Mouse (Mus musculus) C2C12 (cell line): ENCODE measurements around the gene Lrrc23. TPM values are rescaled to one million over a fixed set of nuclear protein-coding genes. Genes with fewer than 3 reads are reported as not detected.

ENCODE experiments used
- H3K27me3 ChIP-seq: one replicate; pipeline ENCODE4 v1.6.1; 2011; ENCODE audit not compliant: control insufficient read depth, insufficient read depth, insufficient read length
- H3K36me3 ChIP-seq: one replicate; pipeline ENCODE4 v1.6.1; 2011; ENCODE audit not compliant: control insufficient read depth, insufficient read depth
- H3K4me3 ChIP-seq: one replicate; pipeline ENCODE4 v1.5.1; 2011; ENCODE audit warnings: mild to moderate bottlenecking, control low read depth; ENCODE audit not compliant: poor library complexity, insufficient read depth, severe bottlenecking
- H3K79me2 ChIP-seq: one replicate; pipeline ENCODE4 v1.6.1; 2011; ENCODE audit not compliant: control insufficient read depth, insufficient read depth
- H3K79me3 ChIP-seq: one replicate; pipeline ENCODE4 v1.6.1; 2011; ENCODE audit warnings: low read depth, control low read depth
- H3ac ChIP-seq: one replicate; pipeline ENCODE3; 2011; ENCODE audit warnings: low read depth; ENCODE audit not compliant: control insufficient read depth, insufficient read length
- CEBPB ChIP-seq: IDR thresholded peaks from one replicate; pipeline ENCODE4 v1.6.1; 2011; ENCODE audit warnings: low read depth, mild to moderate bottlenecking, control low read depth, moderate library complexity
- CTCF ChIP-seq: IDR thresholded peaks from one replicate; pipeline ENCODE4 v1.5.1; 2011; ENCODE audit not compliant: control insufficient read depth, insufficient read depth, insufficient read length
- FOSL1 ChIP-seq: IDR thresholded peaks from one replicate; pipeline ENCODE4 v1.8.0; 2011; ENCODE audit warnings: mild to moderate bottlenecking, low read length; ENCODE audit not compliant: poor library complexity, insufficient read depth, severe bottlenecking
- MAX ChIP-seq: IDR thresholded peaks from one replicate; pipeline ENCODE4 v1.6.1; 2011; ENCODE audit warnings: mild to moderate bottlenecking, control low read depth
- MYOD1 ChIP-seq: IDR thresholded peaks from one replicate; pipeline ENCODE4 v1.6.1; 2011; ENCODE audit warnings: low read depth; ENCODE audit not compliant: control insufficient read depth, insufficient read length
- MYOG ChIP-seq: IDR thresholded peaks from one replicate; pipeline ENCODE4 v1.6.1; 2011; ENCODE audit not compliant: control insufficient read depth, insufficient read length; ENCODE audit errors: extremely low read depth
- USF1 ChIP-seq: IDR thresholded peaks from one replicate; pipeline ENCODE4 v1.6.1; 2011; ENCODE audit warnings: low read depth, mild to moderate bottlenecking, control low read depth, moderate library complexity
- polyA plus RNA-seq: library from polyadenylated mRNA; unstranded; fragments of >200 nt; fragmentation: generic; extraction: Trizol; gene quantifications from one replicate; pipeline ENCODE4 v1.2.1, GENCODE M21; 2012; ENCODE audit warnings: missing spikeins

Lrrc23 gene
- polyA plus RNA-seq, 1 experiment: 0.13 TPM

DNA sequence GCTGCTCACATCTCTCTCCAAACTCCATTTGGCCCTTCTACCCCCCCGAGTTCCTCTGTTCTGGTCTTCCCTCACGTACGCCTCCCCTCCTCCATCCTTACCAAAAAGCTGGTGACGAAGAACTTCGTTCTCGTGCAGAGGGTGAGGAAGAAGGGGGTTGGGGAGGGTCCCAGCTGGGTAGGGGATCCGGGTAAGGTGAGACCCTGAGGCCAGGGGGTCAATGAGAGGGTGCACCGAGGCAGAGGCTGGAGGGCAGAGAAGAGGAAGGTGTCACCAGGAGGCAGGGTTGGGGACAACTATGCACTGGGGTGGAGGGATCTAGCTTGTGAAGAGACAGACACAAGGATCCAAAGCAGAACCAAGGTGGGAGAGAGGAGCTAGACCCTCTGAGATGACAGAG is 35.9 kb downstream of the Lrrc23 start:
- Histone ChIP-seq H3K36me3 (peaks cover 37% of the 10 kb centered on the region), H3K4me3 (no peak overlapping the region), H3ac (no peak overlapping the region), H3K79me3 (no peaks in the 10 kb centered on the region), H3K27me3 (no peaks in the 10 kb centered on the region), H3K79me2 (peaks cover 10% of the 10 kb centered on the region)
- TF ChIP-seq MAX (no peak), USF1 (no peak), CTCF (no peak), MYOD1 (no peak), CEBPB (no peak), MYOG (no peak), FOSL1 (no peak)

DNA sequence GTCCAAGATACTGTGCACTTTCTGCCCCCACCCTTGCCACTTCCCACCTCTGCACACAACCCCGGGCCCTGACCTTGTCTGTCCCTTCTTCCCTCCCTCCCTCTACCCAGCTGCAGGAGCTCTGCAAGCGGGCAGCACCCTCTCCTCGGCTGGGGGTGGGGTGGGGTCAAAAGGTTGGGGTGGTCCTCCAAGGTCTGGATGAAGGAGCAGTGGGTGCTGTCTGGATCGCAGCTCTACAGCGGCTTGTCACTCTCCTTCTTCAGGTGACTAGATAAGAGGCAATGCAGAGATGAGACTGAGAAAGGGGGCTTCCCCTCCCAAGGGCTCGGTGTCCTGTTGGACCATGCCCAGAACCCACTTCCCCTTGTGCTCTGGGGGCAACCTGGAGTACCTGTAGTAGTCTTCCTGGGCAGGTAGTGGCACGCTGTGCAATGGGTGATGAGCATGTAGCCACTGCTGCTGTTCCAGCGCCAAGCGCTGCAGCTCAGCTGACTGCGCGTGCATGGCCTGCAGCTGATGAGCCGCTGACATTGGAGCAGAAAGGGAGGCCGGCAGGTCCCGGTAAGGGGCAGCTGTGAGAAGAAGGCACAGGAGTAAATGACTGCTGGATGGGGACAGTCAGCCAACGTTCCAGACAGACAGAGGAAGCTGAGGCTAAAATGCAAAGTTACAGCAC is 36.5 kb downstream of the Lrrc23 start:
- peaks cover 10% of the 10 kb centered on the region for H3K79me2 ChIP-seq
- H3K36me3 ChIP-seq: peaks cover 37% of the 10 kb centered on the region
- H3K4me3 ChIP-seq: no peak overlapping the region
- H3ac ChIP-seq: no peak overlapping the region
- TF ChIP-seq MAX (no peak), CEBPB (no peak), MYOG (no peak), FOSL1 (no peak), MYOD1 (no peak), USF1 (no peak), CTCF (no peak)
- H3K27me3 ChIP-seq: no peaks in the 10 kb centered on the region
- H3K79me3 ChIP-seq: no peaks in the 10 kb centered on the region

- H3ac ChIP-seq: peak overlapping the region; percentile 37
- peaks cover 10% of the 10 kb centered on the region for H3K79me2 ChIP-seq
- no peak for TF ChIP-seq MYOD1
- no peak for TF ChIP-seq CTCF
- no peak for TF ChIP-seq MAX
- no peak for TF ChIP-seq FOSL1
- TF ChIP-seq CEBPB: no peak
- TF ChIP-seq MYOG: no peak
- TF ChIP-seq USF1: no peak
- H3K27me3 ChIP-seq: no peaks in the 10 kb centered on the region
- H3K36me3 ChIP-seq: peaks cover 33% of the 10 kb centered on the region
- H3K4me3 ChIP-seq: no peak overlapping the region
- no peaks in the 10 kb centered on the region for H3K79me3 ChIP-seq
Observed at GRCm38 (mm10) chr6:124741842-124742241, 37.7 kb downstream of the Lrrc23 start.

- Histone ChIP-seq H3K27me3 (no peaks in the 10 kb centered on the region), H3K4me3 (peak within 1 kb of the TSS; percentile 45), H3K36me3 (peaks cover 27% of the 10 kb centered on the region), H3K79me3 (no peaks in the 10 kb centered on the region), H3K79me2 (peaks cover 10% of the 10 kb centered on the region), H3ac (peak within 1 kb of the TSS; percentile 91)
- no peak for TF ChIP-seq CTCF
- TF ChIP-seq CEBPB: peak; percentile 20
- TF ChIP-seq FOSL1: no peak
- TF ChIP-seq MAX: peak; percentile 78
- TF ChIP-seq MYOG: no peak
Observed at GRCm38 (mm10) chr6:124740888-124741761, 38.4 kb downstream of the Lrrc23 start, which contains the start of gene Grcc10. TSS of gene Grcc10 (minus strand) at chr6:124741374.

GRCm38 (mm10) chr6:124740211-124740887 is 39.2 kb downstream of the Lrrc23 start:
- Histone ChIP-seq H3K27me3 (no peaks in the 10 kb centered on the region), H3K4me3 (peak overlapping the region; percentile 45), H3ac (peak overlapping the region; percentile 91), H3K79me2 (peaks cover 10% of the 10 kb centered on the region), H3K36me3 (peaks cover 27% of the 10 kb centered on the region), H3K79me3 (no peaks in the 10 kb centered on the region)
- no peak for TF ChIP-seq MYOG
- TF ChIP-seq USF1: no peak
- peak; percentile 47 for TF ChIP-seq MAX
- peak; percentile 45 for TF ChIP-seq CTCF
